Mouse (Mus musculus) liver, adult 2 months (tissue): ENCODE data around the gene Prkca.

ENCODE experiments used
- CTCF ChIP-seq: fragments of 200-500 bp; IDR thresholded peaks from 2 replicates; pipeline ENCODE4 v1.5.1; 2011; ENCODE audit warnings: low read depth, low read length, control low read depth
- POLR2A ChIP-seq: fragments of 200-500 bp; IDR thresholded peaks from 2 replicates; pipeline ENCODE4 v1.6.1; 2011; ENCODE audit warnings: low read length, control low read depth; ENCODE audit not compliant: insufficient read depth; ENCODE audit errors: extremely low read depth

DNA sequence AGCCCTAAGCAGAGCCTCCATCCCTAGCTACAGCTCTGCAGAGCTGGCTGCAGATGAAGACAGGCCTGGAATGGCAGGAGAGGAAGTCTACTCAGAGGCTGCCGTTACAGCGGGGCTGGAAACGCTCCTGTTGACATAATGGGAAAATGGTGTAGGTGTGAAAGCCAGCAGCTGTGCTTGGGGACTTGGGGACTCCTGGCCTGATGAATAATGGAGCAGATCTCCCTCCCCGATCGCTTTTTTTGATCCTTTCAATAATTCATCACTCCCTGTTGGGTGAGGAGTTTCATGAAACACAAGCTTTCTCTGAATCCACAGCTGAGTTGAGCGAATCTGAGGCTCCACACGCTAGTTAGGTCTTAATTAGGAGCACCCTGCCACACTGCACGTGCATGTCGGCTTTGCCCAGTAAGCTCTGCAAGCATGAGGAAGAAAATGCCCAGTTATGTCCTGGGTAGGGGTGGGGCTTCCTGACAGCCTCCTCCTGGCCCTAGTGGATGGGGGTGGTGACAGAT lies 425.9 kb downstream of the Prkca start:
- TF ChIP-seq CTCF (no peak), POLR2A (no peak)
